Mouse (Mus musculus): ENCODE data around the gene Zfp827. TPM values are rescaled to one million over a fixed set of nuclear protein-coding genes. Genes with fewer than 3 reads are reported as not detected.

Gene Zfp827
- total RNA-seq, 2 experiments from 2014 or later, result 0.46 to 0.47 TPM

Other genes starting within 250 kb of the Zfp827 start
- gene Lsm6, start 207.3 kb upstream of the Zfp827 start, total RNA-seq (2014; fragmentation: Nextera tagmentation), result 144 and 154 TPM in 2 replicates
- gene Lsm6, start 207.3 kb upstream of the Zfp827 start, total RNA-seq (2017), result 85.0 and 123 TPM in 2 replicates
- not detected in 2 replicates for gene 1700011L22Rik, start 220.1 kb downstream of the Zfp827 start, total RNA-seq (2014; fragmentation: Nextera tagmentation)
- gene 1700011L22Rik, start 220.1 kb downstream of the Zfp827 start, total RNA-seq (2017), result 2.9 TPM in 1 of 2 replicates, not detected in the other

Data from megakaryocyte-erythroid progenitor cell, adult 5-6 weeks (primary cell).